Mouse (Mus musculus) liver (tissue): ENCODE data around the gene Gpr180.

ENCODE experiments used
- DNase-seq: peaks from one replicate; pipeline ENCODE4 v3.0.0-alpha.2; 2020; ENCODE audit warnings: mixed read lengths

The Gpr180 gene

GRCm38 (mm10) chr14:118212188-118212804 lies 75.3 kb downstream of the Gpr180 start:
- no peak for DNase-seq
